Mouse (Mus musculus) layer of hippocampus, postnatal 36 days (tissue): ENCODE results near the gene Tmem240. TPM values are rescaled to one million over a fixed set of nuclear protein-coding genes. Genes with fewer than 3 reads are reported as not detected.

Source experiments
- microRNA-seq, 2 experiments: library from miRNA; unstranded; fragments of <30 nt; microRNA quantifications; one replicate each; pipeline ENCODE4 v1.2.0; 2021
- total RNA-seq, 2 experiments: library from RNA; stranded (reverse); gene quantifications; 2 replicates each; pipeline ENCODE4 v1.2.3; 2021

Gene Tmem240
- total RNA-seq, 2 experiments from 2014 or later: 34.7 to 35.1 TPM

Small RNA genes lying within 50 kb of the gene (microRNA-seq; reads per million reads assigned to microRNA genes)
- gene Gm27743: 0 reads per million in 2 experiments

Other genes starting within 250 kb of the Tmem240 start
- gene Gnb1, start 243.4 kb upstream of the Tmem240 start, total RNA-seq: 100 to 1,000 TPM; 744 to 792 TPM
- gene Nadk, start 172.4 kb upstream of the Tmem240 start, total RNA-seq: 10 to 100 TPM; 65.8 to 71.5 TPM
- 10 to 100 TPM; 40.1 to 41.0 TPM for gene Slc35e2, start 133.4 kb upstream of the Tmem240 start, total RNA-seq
- 10 to 100 TPM; 43.6 to 46.8 TPM for gene Cdk11b, start 109.9 kb upstream of the Tmem240 start, total RNA-seq
- not detected for gene Gm10563, start 89.4 kb upstream of the Tmem240 start, total RNA-seq
- gene Mmp23, start 81.4 kb upstream of the Tmem240 start, total RNA-seq: 1 to 10 TPM; 3.9 to 6.4 TPM
- gene Mib2, start 65.6 kb upstream of the Tmem240 start, total RNA-seq: 100 to 1,000 TPM in 1 of 2 experiments, 10 to 100 TPM in 1; 96.8 to 109 TPM
- 10 to 100 TPM; 21.8 to 23.0 TPM for gene Fndc10, start 40.5 kb upstream of the Tmem240 start, total RNA-seq
- 10 to 100 TPM; 78.3 to 82.6 TPM for gene Ssu72, start 30.0 kb upstream of the Tmem240 start, total RNA-seq
- gene Atad3a, start 26.3 kb downstream of the Tmem240 start, total RNA-seq: 10 to 100 TPM; 51.8 to 54.0 TPM
- gene Vwa1, start 39.9 kb downstream of the Tmem240 start, total RNA-seq: 10 to 100 TPM; 10.5 to 11.3 TPM
- 10 to 100 TPM; 29.6 to 31.8 TPM for gene Tmem88b, start 51.1 kb downstream of the Tmem240 start, total RNA-seq
- gene Ankrd65, start 55.6 kb downstream of the Tmem240 start, total RNA-seq: not detected
- gene Mrpl20, start 68.1 kb downstream of the Tmem240 start, total RNA-seq: 10 to 100 TPM; 83.0 to 87.4 TPM
- 100 to 1,000 TPM in 1 of 2 experiments, 10 to 100 TPM in 1; 87.0 to 106 TPM for gene Ccnl2, start 77.7 kb downstream of the Tmem240 start, total RNA-seq
- gene Aurkaip1, start 96.5 kb downstream of the Tmem240 start, total RNA-seq: 10 to 100 TPM; 88.4 to 98.2 TPM
- 1 to 10 TPM; 5.6 to 8.1 TPM for gene Mxra8, start 104.9 kb downstream of the Tmem240 start, total RNA-seq
- 10 to 100 TPM; 75.6 to 76.6 TPM for gene Dvl1, start 112.6 kb downstream of the Tmem240 start, total RNA-seq
- gene Tas1r3, start 128.6 kb downstream of the Tmem240 start, total RNA-seq: under 1 TPM; 0.15 to 0.48 TPM
- 10 to 100 TPM; 24.5 to 24.9 TPM for gene Cptp, start 134.6 kb downstream of the Tmem240 start, total RNA-seq
- gene Ints11, start 134.7 kb downstream of the Tmem240 start, total RNA-seq: 10 to 100 TPM; 35.7 to 36.9 TPM
- 10 to 100 TPM; 56.8 to 59.9 TPM for gene Pusl1, start 157.0 kb downstream of the Tmem240 start, total RNA-seq
- gene Acap3, start 157.0 kb downstream of the Tmem240 start, total RNA-seq: 100 to 1,000 TPM; 109 to 128 TPM
- gene Ube2j2, start 209.0 kb downstream of the Tmem240 start, total RNA-seq: 10 to 100 TPM; 66.2 to 74.1 TPM
- 10 to 100 TPM; 12.7 to 18.6 TPM for gene C1qtnf12, start 227.5 kb downstream of the Tmem240 start, total RNA-seq